Mouse (Mus musculus): ENCODE data around the gene Adam12. TPM values are rescaled to one million over a fixed set of nuclear protein-coding genes. Genes with fewer than 3 reads are reported as not detected.

The Adam12 gene
- polyA plus RNA-seq, 1 experiment from 2014 or later = 1.0 TPM

DNA sequence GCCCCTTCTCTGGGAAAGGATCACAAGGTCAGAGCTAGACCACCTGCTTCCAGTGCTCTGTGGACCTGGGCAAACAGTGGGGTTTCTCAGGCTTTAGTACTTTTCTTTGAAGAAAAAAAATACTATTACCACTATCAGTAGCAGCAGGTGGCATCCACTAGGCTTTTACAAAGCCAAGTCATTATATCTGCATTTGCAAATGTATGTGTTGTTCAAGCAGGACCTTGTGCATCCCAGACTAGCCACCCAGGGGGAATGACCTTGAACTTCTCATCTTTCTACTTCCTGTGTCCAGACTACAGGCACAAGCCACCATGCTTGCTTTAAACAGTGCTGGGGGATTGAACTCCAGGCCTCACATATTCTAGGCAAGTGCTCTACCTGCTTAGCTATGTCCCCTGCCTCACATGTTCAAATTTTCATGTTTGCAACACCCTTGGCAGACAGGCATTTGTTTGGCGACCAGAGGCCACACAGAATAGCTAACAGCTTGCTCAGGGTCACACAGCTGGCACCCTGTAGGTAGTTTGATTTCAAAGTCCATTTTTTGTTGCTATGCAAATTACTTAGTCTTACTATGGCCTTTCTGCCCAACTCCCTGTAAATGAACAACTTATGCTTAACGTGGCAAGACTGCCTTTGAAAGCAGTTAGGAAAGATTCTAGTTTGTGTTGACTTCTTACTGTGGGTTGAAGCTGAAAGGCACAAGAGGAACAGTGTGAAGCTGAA, 209.6 kb downstream of the Adam12 start:
- 0 out of 2 replicates have a peak overlapping the region, but pooled peaks have one; percentile 3 for H3K4me2 ChIP-seq (replicated peaks; ENCODE audit: low read depth)
- 35% methylated on average over 2 of the region's 2 CpGs for WGBS
- no peaks in the 10 kb centered on the region for H3K36me3 ChIP-seq (ENCODE audit: control insufficient read depth, insufficient read depth)
- H3K4me3 ChIP-seq (ENCODE audit: low read depth, low read length) = no peak overlapping the region
- peaks cover 5% of the 10 kb centered on the region; the same call in 1 of the 2 replicates for H3K4me1 ChIP-seq (replicated peaks; ENCODE audit: control insufficient read depth, insufficient read depth, low read length)
- H3K27ac ChIP-seq (ENCODE audit: low read depth, low read length) = no peak overlapping the region
- H3K9ac ChIP-seq (ENCODE audit: low read depth, low read length) = no peak overlapping the region
- no peak for TF ChIP-seq CTCF (IDR thresholded peaks at IDR 0.05; ENCODE audit: low read depth)
- H3K27me3 ChIP-seq (replicated peaks; ENCODE audit: control insufficient read depth, insufficient read depth, low read length) = no peaks in the 10 kb centered on the region
- ATAC-seq = peak; percentile 87
- no peaks in the 10 kb centered on the region for H3K9me3 ChIP-seq (ENCODE audit: control insufficient read depth)

DNA sequence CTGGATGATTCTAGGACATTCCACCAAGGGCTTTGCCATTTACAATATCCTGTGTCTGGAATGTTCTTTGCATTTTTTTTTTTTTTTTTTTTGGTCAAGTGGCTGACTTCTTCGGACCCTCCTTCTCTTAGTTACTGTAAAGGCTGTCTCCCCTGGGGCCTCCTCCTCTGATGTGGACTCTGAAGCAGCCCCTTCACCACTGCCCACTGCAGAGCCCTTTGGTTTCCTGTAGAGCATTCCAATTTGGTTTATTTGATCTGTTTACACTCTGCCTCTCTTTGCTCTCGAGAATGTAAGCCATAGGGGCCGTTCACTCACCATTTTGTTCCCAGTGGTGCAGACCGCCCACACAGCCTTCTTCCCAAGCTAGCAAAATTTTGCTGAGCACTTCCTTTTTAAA, 216.7 kb downstream of the Adam12 start:
- H3K9ac ChIP-seq (ENCODE audit: low read depth, low read length) = no peak overlapping the region
- H3K27ac ChIP-seq (ENCODE audit: low read depth, low read length) = no peak overlapping the region

GRCm38 (mm10) chr7:134014733-134015132, 217.2 kb downstream of the Adam12 start:
- no peaks in the 10 kb centered on the region for H3K36me3 ChIP-seq (ENCODE audit: control insufficient read depth, insufficient read depth)
- H3K9ac ChIP-seq (ENCODE audit: low read depth, low read length) = no peak overlapping the region
- no peak overlapping the region for H3K27ac ChIP-seq (ENCODE audit: low read depth, low read length)
- no peaks in the 10 kb centered on the region for H3K9me3 ChIP-seq (ENCODE audit: control insufficient read depth)
- no peak overlapping the region for H3K4me3 ChIP-seq (ENCODE audit: low read depth, low read length)
- no peak overlapping the region for H3K4me2 ChIP-seq (replicated peaks; ENCODE audit: low read depth)
- TF ChIP-seq CTCF (IDR thresholded peaks at IDR 0.05; ENCODE audit: low read depth) = no peak
- H3K4me1 ChIP-seq (replicated peaks; ENCODE audit: control insufficient read depth, insufficient read depth, low read length) = no peaks in the 10 kb centered on the region
- no peak for ATAC-seq
- no peaks in the 10 kb centered on the region for H3K27me3 ChIP-seq (replicated peaks; ENCODE audit: control insufficient read depth, insufficient read depth, low read length)
- 78% methylated on average over 7 of the region's 7 CpGs for WGBS

More for the DNA sequence above, 216.7 kb downstream of the Adam12 start:
- no peak overlapping the region for H3K4me3 ChIP-seq (ENCODE audit: low read depth, low read length)
- whole genome bisulfite sequencing = 40% methylated on average over 4 of the region's 4 CpGs
- no peaks in the 10 kb centered on the region for H3K27me3 ChIP-seq (replicated peaks; ENCODE audit: control insufficient read depth, insufficient read depth, low read length)
- no peak overlapping the region for H3K4me2 ChIP-seq (replicated peaks; ENCODE audit: low read depth)
- TF ChIP-seq CTCF (IDR thresholded peaks at IDR 0.05; ENCODE audit: low read depth) = no peak
- H3K4me1 ChIP-seq (replicated peaks; ENCODE audit: control insufficient read depth, insufficient read depth, low read length) = no peaks in the 10 kb centered on the region
- no peaks in the 10 kb centered on the region for H3K9me3 ChIP-seq (ENCODE audit: control insufficient read depth)
- no peak for ATAC-seq
- no peaks in the 10 kb centered on the region for H3K36me3 ChIP-seq (ENCODE audit: control insufficient read depth, insufficient read depth)

DNA sequence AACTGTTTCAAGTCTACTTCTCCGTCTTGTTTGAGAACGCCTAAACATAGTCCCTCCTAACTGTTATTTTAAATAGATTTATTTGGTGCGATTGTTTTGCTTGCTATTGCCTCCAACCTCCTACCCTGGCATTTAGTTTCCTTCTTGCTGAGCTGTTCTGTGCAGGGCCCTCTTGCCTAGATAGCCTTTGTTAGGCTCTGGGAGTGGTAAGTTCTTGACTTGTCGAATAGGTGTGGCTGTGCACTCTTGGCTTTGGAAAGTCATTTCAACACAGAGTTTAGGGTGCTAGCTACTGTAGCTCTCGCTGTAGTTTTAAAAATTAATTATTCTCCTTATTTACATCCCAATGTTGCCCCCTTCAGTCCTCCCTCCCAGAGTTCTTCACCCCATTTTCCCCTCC, 222.8 kb downstream of the Adam12 start:
- Histone ChIP-seq H3K36me3 (ENCODE audit: control insufficient read depth, insufficient read depth) (no peaks in the 10 kb centered on the region), H3K27me3 (replicated peaks; ENCODE audit: control insufficient read depth, insufficient read depth, low read length) (no peaks in the 10 kb centered on the region), H3K9me3 (ENCODE audit: control insufficient read depth) (no peaks in the 10 kb centered on the region), H3K4me1 (replicated peaks; ENCODE audit: control insufficient read depth, insufficient read depth, low read length) (no peaks in the 10 kb centered on the region), H3K4me2 (replicated peaks; ENCODE audit: low read depth) (no peak overlapping the region), H3K27ac (ENCODE audit: low read depth, low read length) (no peak overlapping the region), H3K4me3 (ENCODE audit: low read depth, low read length) (no peak overlapping the region), H3K9ac (ENCODE audit: low read depth, low read length) (no peak overlapping the region)
- WGBS = 80% methylated on average over 5 of the region's 5 CpGs
- no peak for TF ChIP-seq CTCF (IDR thresholded peaks at IDR 0.05; ENCODE audit: low read depth)
- ATAC-seq = no peak

DNA sequence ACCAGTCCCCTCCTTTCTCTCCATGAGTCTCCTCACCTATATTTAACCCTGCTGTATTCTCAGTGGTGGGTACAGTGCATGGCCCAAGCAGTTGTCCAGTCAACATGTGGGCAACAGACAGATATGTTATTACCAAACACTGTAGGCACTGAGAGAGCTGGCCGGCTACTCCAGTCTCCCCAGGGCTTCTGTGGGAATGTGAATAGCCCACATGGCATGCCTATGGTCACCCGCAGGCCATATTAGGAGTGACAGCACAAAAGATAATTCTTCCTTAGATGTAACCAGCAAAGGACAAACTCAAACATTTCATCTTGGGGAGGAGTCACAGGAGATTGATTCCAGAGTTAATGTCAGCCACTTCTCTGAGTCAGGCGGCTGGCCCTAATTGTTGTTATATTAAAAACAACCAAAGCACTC, 224.0 kb downstream of the Adam12 start:
- WGBS = 64% methylated on average over 3 of the region's 3 CpGs
- Histone ChIP-seq H3K4me2 (replicated peaks; ENCODE audit: low read depth) (no peak overlapping the region), H3K9ac (ENCODE audit: low read depth, low read length) (no peak overlapping the region), H3K36me3 (ENCODE audit: control insufficient read depth, insufficient read depth) (no peaks in the 10 kb centered on the region), H3K27me3 (replicated peaks; ENCODE audit: control insufficient read depth, insufficient read depth, low read length) (no peaks in the 10 kb centered on the region), H3K4me3 (ENCODE audit: low read depth, low read length) (no peak overlapping the region), H3K9me3 (ENCODE audit: control insufficient read depth) (no peaks in the 10 kb centered on the region), H3K4me1 (replicated peaks; ENCODE audit: control insufficient read depth, insufficient read depth, low read length) (no peaks in the 10 kb centered on the region), H3K27ac (ENCODE audit: low read depth, low read length) (no peak overlapping the region)
- no peak for ATAC-seq
- TF ChIP-seq CTCF (IDR thresholded peaks at IDR 0.05; ENCODE audit: low read depth) = no peak

GRCm38 (mm10) chr7:134001581-134001980, 230.4 kb downstream of the Adam12 start:
- Histone ChIP-seq H3K4me2 (replicated peaks; ENCODE audit: low read depth) (no peak overlapping the region), H3K4me3 (ENCODE audit: low read depth, low read length) (no peak overlapping the region), H3K27me3 (replicated peaks; ENCODE audit: control insufficient read depth, insufficient read depth, low read length) (no peaks in the 10 kb centered on the region), H3K9ac (ENCODE audit: low read depth, low read length) (no peak overlapping the region), H3K36me3 (ENCODE audit: control insufficient read depth, insufficient read depth) (no peaks in the 10 kb centered on the region), H3K27ac (ENCODE audit: low read depth, low read length) (no peak overlapping the region), H3K9me3 (ENCODE audit: control insufficient read depth) (no peaks in the 10 kb centered on the region), H3K4me1 (replicated peaks; ENCODE audit: control insufficient read depth, insufficient read depth, low read length) (no peaks in the 10 kb centered on the region)
- WGBS = 84% methylated on average over 4 of the region's 4 CpGs
- no peak for ATAC-seq
- no peak for TF ChIP-seq CTCF (IDR thresholded peaks at IDR 0.05; ENCODE audit: low read depth)
